Mouse (Mus musculus) kidney, postnatal 0 days (tissue): Measurements from ENCODE around the gene Qrich1. TPM values are rescaled to one million over a fixed set of nuclear protein-coding genes. Genes with fewer than 3 reads are reported as not detected.
A peak's percentile ranks its signal among the peaks of the same experiment; 100 is the strongest.

Experiments used
- ATAC-seq: fragments of 200-750 bp; cut with Nextera tagmentation; replicated peaks from 2 replicates; pipeline ENCODE4 v1.8.0; 2017; ENCODE audit warnings: low read depth, moderate number of reproducible peaks, moderate TSS enrichment, moderate library complexity; ENCODE audit not compliant: low FRiP score
- DNase-seq: peaks from one replicate; pipeline ENCODE4 v3.0.0-alpha.2; 2016; ENCODE audit warnings: low spot score
- H3K27ac ChIP-seq: fragments of 300-500 bp; sonication (generic); 2 replicates; pipeline ENCODE4 v1.5.1; 2014; ENCODE audit warnings: mild to moderate bottlenecking
- H3K27me3 ChIP-seq: fragments of 300-500 bp; sonication (generic); 2 replicates; pipeline ENCODE4 v1.6.1; 2014; ENCODE audit warnings: low read length, mixed read lengths; ENCODE audit not compliant: insufficient read depth
- H3K36me3 ChIP-seq: fragments of 300-500 bp; sonication (generic); 2 replicates; pipeline ENCODE4 v1.6.1; 2014; ENCODE audit warnings: low read length, mixed read lengths; ENCODE audit not compliant: insufficient read depth
- H3K4me1 ChIP-seq: fragments of 300-500 bp; sonication (generic); replicated peaks from 2 replicates; pipeline ENCODE4 v1.6.1; 2014; ENCODE audit warnings: antibody characterized with exemption, low read length, mixed read lengths; ENCODE audit not compliant: insufficient read depth
- H3K4me2 ChIP-seq: fragments of 300-500 bp; sonication (generic); 2 replicates; pipeline ENCODE4 v1.6.1; 2014; ENCODE audit warnings: mild to moderate bottlenecking, low read length, moderate library complexity, mixed read lengths
- H3K4me3 ChIP-seq: fragments of 300-500 bp; sonication (generic); replicated peaks from 2 replicates; pipeline ENCODE4 v1.5.1; 2014; ENCODE audit warnings: low read depth, low read length
- H3K9ac ChIP-seq: fragments of 300-500 bp; sonication (generic); 2 replicates; pipeline ENCODE4 v1.6.1; 2014; ENCODE audit warnings: low read depth, low read length
- H3K9me3 ChIP-seq: fragments of 300-500 bp; sonication (generic); replicated peaks from 2 replicates; pipeline ENCODE4 v1.6.1; 2016; ENCODE audit warnings: low read length, inconsistent platforms, mixed read lengths
- CTCF ChIP-seq: IDR thresholded peaks from 2 replicates; pipeline ENCODE4 v1.5.1; 2016; ENCODE audit warnings: antibody characterized with exemption, low read depth, mild to moderate bottlenecking, moderate library complexity
- WGBS: fragments of 180-500 bp; shearing (Covaris S2); extraction: QIAGEN DNeasy Blood & Tissue Kit; methylation state at CpG from one replicate; pipeline ENCODE4 v1.1.7; 2014; 5-methylcytosine and 5-hydroxymethylcytosine counted together
- polyA plus RNA-seq: library from polyadenylated mRNA; unstranded; fragments of >200 nt; fragmentation: Nextera tagmentation; extraction: Ambion mirVana; gene quantifications from 2 replicates; pipeline ENCODE4 v1.2.1, GENCODE M21; 2015

Gene Qrich1
- polyA plus RNA-seq, 1 experiment from 2014 or later, result 87.2 TPM

GRCm38 (mm10) chr9:108479721-108480351 lies 36.8 kb upstream of the Qrich1 start, which contains the start of gene Lamb2:
Lamb2 (plus strand) TSS chr9:108479736.
- ATAC-seq (peak; percentile 46; the same call in 1 of the 2 replicates), DNase-seq (peak; percentile 95)
- no peaks in the 10 kb centered on the region for H3K27me3 ChIP-seq
- WGBS, result 5% methylated on average over 10 of the region's 10 CpGs
- H3K36me3 ChIP-seq, result peaks cover 21% of the 10 kb centered on the region
- H3K9ac ChIP-seq, result peak within 1 kb of the TSS; percentile 85
- peak within 1 kb of the TSS; percentile 86 for H3K4me2 ChIP-seq
- no peak for TF ChIP-seq CTCF
- peaks cover 13% of the 10 kb centered on the region for H3K4me1 ChIP-seq
- H3K4me3 ChIP-seq, result peak within 1 kb of the TSS; percentile 54
- H3K27ac ChIP-seq, result peak within 1 kb of the TSS; percentile 89
- no peaks in the 10 kb centered on the region for H3K9me3 ChIP-seq

GRCm38 (mm10) chr9:108480813-108481519 lies 35.6 kb upstream of the Qrich1 start:
- Histone ChIP-seq H3K9ac (peak overlapping the region; percentile 85; the same call in 1 of the 2 replicates), H3K36me3 (peaks cover 32% of the 10 kb centered on the region), H3K27ac (no peak overlapping the region), H3K4me2 (peak overlapping the region; percentile 86; the same call in 1 of the 2 replicates), H3K27me3 (no peaks in the 10 kb centered on the region), H3K4me3 (no peak overlapping the region), H3K4me1 (peaks cover 13% of the 10 kb centered on the region), H3K9me3 (no peaks in the 10 kb centered on the region)
- WGBS, result 88% methylated on average over 28 of the region's 28 CpGs
- TF ChIP-seq CTCF, result no peak
- DNase-seq (no peak), ATAC-seq (no peak)

DNA sequence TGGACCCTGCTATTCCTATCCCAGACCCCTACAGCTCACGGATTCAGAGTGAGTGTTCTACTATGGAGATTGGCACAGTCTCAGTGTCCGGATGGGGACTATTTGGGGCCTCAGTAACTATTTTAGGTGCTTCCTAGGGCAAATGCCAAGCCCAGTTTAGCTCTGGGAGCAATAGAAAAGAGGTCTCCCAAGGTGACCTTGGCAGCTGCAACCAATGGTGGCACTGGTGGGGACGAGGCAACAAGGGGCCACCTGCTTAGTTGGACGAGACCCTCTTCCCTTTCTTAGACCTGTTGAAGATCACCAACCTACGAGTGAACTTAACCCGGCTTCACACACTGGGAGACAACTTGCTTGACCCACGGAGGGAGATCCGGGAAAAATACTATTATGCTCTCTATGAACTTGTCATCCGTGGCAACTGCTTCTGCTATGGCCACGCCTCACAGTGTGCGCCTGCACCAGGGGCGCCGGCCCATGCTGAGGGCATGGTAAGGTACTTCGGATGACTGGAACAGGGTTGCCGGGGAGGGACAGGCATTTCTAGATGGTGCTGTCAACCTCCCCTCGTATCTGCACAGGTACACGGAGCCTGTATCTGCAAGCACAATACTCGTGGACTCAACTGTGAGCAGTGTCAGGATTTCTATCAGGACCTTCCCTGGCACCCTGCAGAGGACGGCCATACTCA lies 34.9 kb upstream of the Qrich1 start:
- Histone ChIP-seq H3K9ac (0 out of 2 replicates have a peak overlapping the region, but pooled peaks have one; percentile 27), H3K36me3 (peaks cover 39% of the 10 kb centered on the region), H3K4me1 (peaks cover 13% of the 10 kb centered on the region), H3K27me3 (no peaks in the 10 kb centered on the region), H3K4me2 (no peak overlapping the region), H3K9me3 (no peaks in the 10 kb centered on the region), H3K27ac (no peak overlapping the region), H3K4me3 (no peak overlapping the region)
- no peak for TF ChIP-seq CTCF
- no peak for ATAC-seq
- WGBS, result 87% methylated on average over 19 of the region's 19 CpGs
- no peak for DNase-seq

- DNase-seq (no peak), ATAC-seq (no peak)
- Histone ChIP-seq H3K27me3 (no peaks in the 10 kb centered on the region), H3K4me3 (no peak overlapping the region), H3K36me3 (peaks cover 55% of the 10 kb centered on the region), H3K4me1 (peaks cover 13% of the 10 kb centered on the region), H3K27ac (no peak overlapping the region), H3K9ac (no peak overlapping the region), H3K9me3 (no peaks in the 10 kb centered on the region), H3K4me2 (no peak overlapping the region)
- TF ChIP-seq CTCF, result no peak
- WGBS, result 88% methylated on average over 18 of the region's 18 CpGs
Observed at GRCm38 (mm10) chr9:108483051-108483790, 33.4 kb upstream of the Qrich1 start.

DNA sequence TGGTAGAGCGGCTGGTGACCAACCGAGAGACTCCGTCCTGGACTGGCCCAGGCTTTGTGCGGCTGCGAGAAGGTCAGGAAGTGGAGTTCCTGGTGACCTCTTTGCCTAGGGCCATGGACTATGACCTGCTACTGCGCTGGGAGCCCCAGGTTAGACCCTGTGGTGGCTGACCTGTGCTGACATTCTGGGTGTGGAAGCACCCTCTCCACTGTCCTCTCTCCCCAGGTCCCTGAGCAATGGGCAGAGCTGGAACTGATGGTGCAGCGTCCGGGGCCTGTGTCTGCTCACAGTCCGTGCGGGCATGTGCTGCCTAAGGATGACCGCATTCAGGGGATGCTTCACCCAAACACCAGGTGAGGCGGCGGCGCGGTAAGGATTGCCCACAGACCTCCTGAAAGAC lies 32.6 kb upstream of the Qrich1 start:
- no peaks in the 10 kb centered on the region for H3K27me3 ChIP-seq
- DNase-seq (no peak), ATAC-seq (no peak)
- H3K36me3 ChIP-seq, result peaks cover 62% of the 10 kb centered on the region
- H3K4me3 ChIP-seq, result no peak overlapping the region
- no peak for TF ChIP-seq CTCF
- peaks cover 12% of the 10 kb centered on the region for H3K4me1 ChIP-seq
- no peak overlapping the region for H3K27ac ChIP-seq
- H3K9me3 ChIP-seq, result no peaks in the 10 kb centered on the region
- 94% methylated on average over 15 of the region's 15 CpGs for WGBS
- H3K9ac ChIP-seq, result no peak overlapping the region
- H3K4me2 ChIP-seq, result no peak overlapping the region

- Histone ChIP-seq H3K9ac (no peak overlapping the region), H3K4me2 (no peak overlapping the region), H3K27ac (no peak overlapping the region), H3K4me3 (no peak overlapping the region), H3K4me1 (peaks cover 1% of the 10 kb centered on the region; the same call in 1 of the 2 replicates), H3K9me3 (no peaks in the 10 kb centered on the region), H3K36me3 (peaks cover 72% of the 10 kb centered on the region), H3K27me3 (no peaks in the 10 kb centered on the region)
- no peak for ATAC-seq
- TF ChIP-seq CTCF, result no peak
- 94% methylated on average over 19 of the region's 19 CpGs for WGBS
- no peak for DNase-seq
Observed at GRCm38 (mm10) chr9:108485301-108485875, 31.2 kb upstream of the Qrich1 start.
